Comparison of ENCODE assay signal across 8 mouse cellular contexts in the genomic region with DNA sequence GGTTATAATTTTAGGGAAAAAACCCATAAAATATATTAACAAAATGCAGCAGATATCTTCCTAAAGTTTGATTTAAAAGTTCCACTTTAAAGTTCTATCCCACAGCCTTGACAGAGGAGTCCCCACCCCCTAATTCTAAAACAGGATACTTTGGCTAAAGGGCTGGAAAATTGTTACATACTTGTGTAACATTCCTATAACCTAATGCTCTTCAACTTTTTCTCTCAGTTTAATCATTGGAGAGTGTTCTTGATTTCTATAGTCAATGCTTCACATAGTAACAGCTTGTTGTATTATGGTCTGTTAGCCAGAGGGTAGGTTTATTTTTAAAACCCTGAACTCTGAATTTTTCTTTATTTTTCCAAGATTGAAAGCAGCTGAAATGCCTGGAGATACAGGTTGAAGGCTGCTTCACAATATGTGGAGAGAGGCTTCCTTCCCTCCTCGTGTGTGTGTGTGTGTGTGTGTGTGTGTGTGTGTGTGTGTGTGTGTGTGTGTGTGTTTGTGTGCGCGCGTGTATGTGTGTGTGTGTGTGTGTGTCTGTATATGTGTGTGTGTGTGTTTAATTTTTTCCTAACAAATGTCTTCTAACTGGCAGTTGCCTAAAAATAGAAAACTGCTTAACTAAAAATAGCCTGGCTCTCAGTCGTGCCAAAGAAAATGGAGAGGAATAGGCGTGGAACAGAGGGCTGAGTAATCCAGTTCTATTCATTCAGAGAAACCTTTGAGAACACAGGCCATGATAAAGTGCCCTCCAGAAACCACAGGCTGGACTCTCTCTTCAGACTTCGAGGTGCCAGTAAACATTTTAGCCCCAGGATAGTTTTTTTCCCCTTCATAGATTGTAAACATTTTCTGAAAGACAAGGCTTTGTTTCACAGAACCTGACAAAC.
DNase-seq lines count a peak whose midpoint lies in the region; ATAC-seq lines count a peak whose summit lies in the region.
"Had no signal": no experiment of that assay in that cellular context is flagged by ENCODE, and none has a peak within 500 bp of the region (broad histone marks: within the 10 kb centered on the region; RNA-seq: fewer than 3 reads in every experiment).

No protein-coding gene starts in this region.

- H3K4me3 ChIP-seq in liver, embryonic 12.5 days, result no peak overlapping the region
- H3K4me3 ChIP-seq in stomach, embryonic 14.5 days (ENCODE audit: low read depth, low read length), result no peak overlapping the region
- H3K4me3 ChIP-seq: erythroblast, embryonic 14.5 days had no signal

- H3K27me3 ChIP-seq in liver, embryonic 12.5 days (replicated peaks), result no peaks in the 10 kb centered on the region
- H3K27me3 ChIP-seq in stomach, embryonic 14.5 days (ENCODE audit: control insufficient read depth, insufficient read depth, low read length), result no peaks in the 10 kb centered on the region

- DNase-seq in ovary, adult 18-20 months (ENCODE audit: low spot score), result peak; percentile 16
- DNase-seq in ovary, postnatal 36 days (ENCODE audit: low spot score), result no peak
- DNase-seq in cerebellum, postnatal 10 days, result peak; percentile 38 to 49
- peak; percentile 73 to 79 for DNase-seq in heart, adult 9 months (ENCODE audit: low spot score in 2 of 2)

- no peak overlapping the region for H3K4me2 ChIP-seq in liver, embryonic 12.5 days
- no peak overlapping the region for H3K4me2 ChIP-seq in stomach, embryonic 14.5 days (replicated peaks; ENCODE audit: low read depth, low read length)

- H3K4me1 ChIP-seq in liver, embryonic 12.5 days, result peaks cover 12% of the 10 kb centered on the region; the same call in 1 of the 2 replicates
- peaks cover 14% of the 10 kb centered on the region; the same call in 1 of the 2 replicates for H3K4me1 ChIP-seq in stomach, embryonic 14.5 days (ENCODE audit: control insufficient read depth, insufficient read depth, low read length)

- WGBS in liver, embryonic 12.5 days (ENCODE audit: insufficient replicate concordance), result 29% methylated on average over 7 of the region's 7 CpGs
- WGBS in stomach, embryonic 14.5 days, result 30% methylated on average over 7 of the region's 7 CpGs

- peak overlapping the region; percentile 25; the same call in 1 of the 2 replicates for H3K27ac ChIP-seq in liver, embryonic 12.5 days
- H3K27ac ChIP-seq in stomach, embryonic 14.5 days (ENCODE audit: low read length), result peak overlapping the region; percentile 79

- no peaks in the 10 kb centered on the region for H3K9me3 ChIP-seq in liver, embryonic 12.5 days (replicated peaks)
- no peaks in the 10 kb centered on the region for H3K9me3 ChIP-seq in stomach, embryonic 14.5 days (ENCODE audit: control insufficient read depth, low read depth, low read length)

- H3K36me3 ChIP-seq in liver, embryonic 12.5 days, result no peaks in the 10 kb centered on the region
- H3K36me3 ChIP-seq in stomach, embryonic 14.5 days (ENCODE audit: control insufficient read depth, insufficient read depth, low read length), result no peaks in the 10 kb centered on the region

- H3K9ac ChIP-seq in liver, embryonic 12.5 days, result no peak overlapping the region
- no peak overlapping the region for H3K9ac ChIP-seq in stomach, embryonic 14.5 days (replicated peaks; ENCODE audit: low read depth, low read length)

- ATAC-seq in liver, embryonic 12.5 days, result no peak
- peak; percentile 77; the same call in 1 of the 2 replicates for ATAC-seq in stomach, embryonic 14.5 days (ENCODE audit: insufficient number of reproducible peaks, insufficient read depth, low FRiP score, low read depth)
- no peak for ATAC-seq in erythroid progenitor cell, adult 5-6 weeks (replicated peaks; ENCODE audit: low FRiP score, poor library complexity, severe bottlenecking)
